Comparison of ENCODE assay signal across 1 mouse cellular context in the genomic region with DNA sequence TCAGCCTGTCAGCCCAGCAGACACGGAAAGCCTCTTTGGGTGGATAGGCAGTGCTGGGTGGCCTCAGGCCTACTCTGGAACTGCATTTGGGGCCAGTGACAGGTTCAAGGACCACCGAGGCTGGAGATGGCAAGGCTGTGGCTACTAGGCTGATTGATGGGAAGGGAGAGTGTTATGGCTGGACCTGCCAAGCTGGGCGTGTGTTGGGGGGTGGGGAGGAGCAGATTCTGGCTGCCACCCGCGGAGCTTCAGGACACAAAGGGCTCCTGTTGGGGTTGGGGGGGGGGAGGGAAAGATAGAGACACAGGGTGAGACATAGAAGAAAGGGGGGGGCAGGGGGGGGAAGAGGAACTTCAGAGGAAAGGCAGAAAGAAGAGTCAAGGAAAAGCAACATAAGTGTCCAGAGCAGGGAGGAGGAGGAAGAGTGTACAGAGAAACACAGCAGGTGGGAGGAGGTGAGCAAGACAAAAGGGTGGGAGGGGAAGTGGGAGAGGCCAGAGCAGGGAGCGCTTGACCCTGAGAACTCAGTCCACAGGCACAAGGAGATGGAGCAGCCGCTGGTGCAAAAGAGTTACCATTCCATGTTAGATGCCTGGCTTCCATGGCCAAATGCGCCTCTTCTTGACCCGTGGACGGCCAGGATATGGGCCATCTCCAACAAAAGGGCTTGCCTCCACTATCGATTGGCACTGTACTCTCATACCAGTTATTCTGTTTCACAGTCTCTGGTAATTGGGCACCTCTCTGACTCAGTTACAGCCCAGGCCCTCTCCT.
TF ChIP-seq lines count a peak whose summit lies in the region.

No protein-coding gene starts in this region.

TF ChIP-seq in CH12.LX, 34 proteins besides CTCF, POLR2A, EP300 and RAD21:
- no peak for TF ChIP-seq RCOR1 (conservative IDR thresholded peaks at IDR 0.05; ENCODE audit: low read depth, low read length)
- no peak for TF ChIP-seq MEF2A (IDR thresholded peaks at IDR 0.05; ENCODE audit: borderline replicate concordance, low read depth, low read length)
- TF ChIP-seq ZNF384 (IDR thresholded peaks at IDR 0.05; ENCODE audit: low read depth, low read length) = no peak
- TF ChIP-seq MYC (IDR thresholded peaks at IDR 0.05; ENCODE audit: low read depth, low read length) = no peak
- no peak for TF ChIP-seq GABPA (IDR thresholded peaks at IDR 0.05; ENCODE audit: insufficient replicate concordance, low read depth, low read length)
- no peak for TF ChIP-seq ETS1 (conservative IDR thresholded peaks at IDR 0.05; ENCODE audit: low read depth, low read length)
- TF ChIP-seq TBP (conservative IDR thresholded peaks at IDR 0.05; ENCODE audit: low read depth, low read length) = no peak
- no peak for TF ChIP-seq ELF1 (IDR thresholded peaks at IDR 0.05; ENCODE audit: low read depth, low read length)
- no peak for TF ChIP-seq NRF1 (IDR thresholded peaks at IDR 0.05; ENCODE audit: low read depth, low read length)
- no peak for TF ChIP-seq HCFC1 (IDR thresholded peaks at IDR 0.05; ENCODE audit: low read depth, low read length)
TF ChIP-seq in CH12.LX: peak in this region for 0.
